Mouse (Mus musculus): Measurements from ENCODE around the gene Arhgap33.
"Not testable (repeated sequence)": the region's sequence is repeated elsewhere in the genome, so short reads cannot be mapped to it uniquely, and the experiment has no call there.

Gene Arhgap33

GRCm38 (mm10) chr7:30553021-30553589, 18.2 kb upstream of the Arhgap33 start:
- DNase-seq (ENCODE audit: low read depth) = no peak

GRCm38 (mm10) chr7:30552102-30553020, 17.5 kb upstream of the Arhgap33 start, which contains the start of the genes Hspb6 and Proser3:
Gene Hspb6, plus strand, starts transcription at chr7:30552178.
Gene Proser3, minus strand, starts transcription at chr7:30552299.
- DNase-seq (ENCODE audit: low read depth) = peak; percentile 98

GRCm38 (mm10) chr7:30551445-30552101, 16.7 kb upstream of the Arhgap33 start:
- no peak for DNase-seq (ENCODE audit: low read depth)

GRCm38 (mm10) chr7:30550603-30551002, 15.7 kb upstream of the Arhgap33 start:
- DNase-seq (ENCODE audit: low read depth) = no peak

- no peak for DNase-seq (ENCODE audit: low read depth)
Observed at GRCm38 (mm10) chr7:30549880-30550279, 15.0 kb upstream of the Arhgap33 start.

- DNase-seq (ENCODE audit: low read depth) = no peak
Observed at GRCm38 (mm10) chr7:30544327-30544726, 9.5 kb upstream of the Arhgap33 start.

GRCm38 (mm10) chr7:30540572-30540971, 5.7 kb upstream of the Arhgap33 start:
- no peak for DNase-seq (ENCODE audit: low read depth)

GRCm38 (mm10) chr7:30533941-30534632, 773 bp downstream of the Arhgap33 start:
- no peak for DNase-seq (ENCODE audit: low read depth)

GRCm38 (mm10) chr7:30532931-30533330, 1.9 kb downstream of the Arhgap33 start:
- DNase-seq (ENCODE audit: low read depth) = no peak

- DNase-seq (ENCODE audit: low read depth) = no peak
Observed at GRCm38 (mm10) chr7:30531291-30531815, 3.5 kb downstream of the Arhgap33 start.

- DNase-seq (ENCODE audit: low read depth) = no peak
Observed at GRCm38 (mm10) chr7:30526981-30527380, 7.9 kb downstream of the Arhgap33 start.

GRCm38 (mm10) chr7:30526399-30526798, 8.5 kb downstream of the Arhgap33 start:
- no peak for DNase-seq (ENCODE audit: low read depth)

- DNase-seq (ENCODE audit: low read depth) = no peak
Observed at GRCm38 (mm10) chr7:30525954-30526353, 8.9 kb downstream of the Arhgap33 start.

GRCm38 (mm10) chr7:30524487-30524886, 10.4 kb downstream of the Arhgap33 start:
- no peak for DNase-seq (ENCODE audit: low read depth)

GRCm38 (mm10) chr7:30522871-30523270, 12.0 kb downstream of the Arhgap33 start:
- no peak for DNase-seq (ENCODE audit: low read depth)

GRCm38 (mm10) chr7:30520856-30521255, 14.0 kb downstream of the Arhgap33 start:
- DNase-seq (ENCODE audit: low read depth) = no peak

- no peak for DNase-seq (ENCODE audit: low read depth)
Observed at GRCm38 (mm10) chr7:30520396-30520795, 14.5 kb downstream of the Arhgap33 start.

- no peak for DNase-seq (ENCODE audit: low read depth)
Observed at GRCm38 (mm10) chr7:30518325-30518724, 16.5 kb downstream of the Arhgap33 start.

GRCm38 (mm10) chr7:30515003-30515760, 19.7 kb downstream of the Arhgap33 start:
- no peak for DNase-seq (ENCODE audit: low read depth)

GRCm38 (mm10) chr7:30508061-30508460, 26.8 kb downstream of the Arhgap33 start:
- DNase-seq (ENCODE audit: low read depth) = no peak

GRCm38 (mm10) chr7:30501159-30501558, 33.7 kb downstream of the Arhgap33 start:
- DNase-seq (ENCODE audit: low read depth) = not testable (repeated sequence)

All from naive thymus-derived CD4-positive, alpha-beta T cell, adult 2 months (primary cell).